19 mouse cellular contexts compared by ENCODE assay signal in genomic region chr10:42682421-42682820, GRCm38 (mm10).
"Had no signal": no experiment of that assay in that cellular context is flagged by ENCODE, and none has a peak within 500 bp of the region (broad histone marks: within the 10 kb centered on the region; RNA-seq: fewer than 3 reads in every experiment).

No protein-coding gene starts in this region.

- ATAC-seq: intestine, postnatal 0 days; midbrain, embryonic 13.5 days; midbrain, embryonic 16.5 days had no signal

- H3K4me3 ChIP-seq: left cerebral cortex, adult 2 months; lung, embryonic 15.5 days; megakaryocyte, embryonic 14.5 days; midbrain, embryonic 10.5 days; midbrain, embryonic 13.5 days; myocyte; neural tube, embryonic 13.5 days; stomach, embryonic 15.5 days had no signal

- H3K9me3 ChIP-seq: lung, embryonic 15.5 days; midbrain, embryonic 10.5 days; midbrain, embryonic 13.5 days; neural tube, embryonic 13.5 days; stomach, embryonic 15.5 days had no signal

- H3K9ac ChIP-seq: liver, embryonic 14.5 days; lung, embryonic 15.5 days; midbrain, embryonic 13.5 days; neural tube, embryonic 13.5 days; stomach, embryonic 15.5 days had no signal

- H3K27ac ChIP-seq: left cerebral cortex, adult 2 months; liver, embryonic 14.5 days; lung, embryonic 15.5 days; midbrain, embryonic 10.5 days; midbrain, embryonic 13.5 days; neural tube, embryonic 13.5 days; stomach, embryonic 15.5 days had no signal

- H3K4me2 ChIP-seq: liver, embryonic 11.5 days; lung, embryonic 15.5 days; midbrain, embryonic 13.5 days; neural tube, embryonic 13.5 days; stomach, embryonic 15.5 days had no signal

- H3K27me3 ChIP-seq: lung, embryonic 15.5 days; megakaryocyte, embryonic 14.5 days; midbrain, embryonic 13.5 days; neural tube, embryonic 13.5 days; stomach, embryonic 15.5 days had no signal

- DNase-seq: lung, adult 18-20 months; lung, postnatal 10 days; lung, postnatal 36 days; retina, postnatal 1 day; right cerebral cortex, postnatal 25 days; spleen, adult 18-20 months; thymus, postnatal 25 days had no signal

- H3K36me3 ChIP-seq: lung, embryonic 15.5 days had no signal
